Mouse (Mus musculus) testis, adult 2 months (tissue): ENCODE results near the gene Uqcc1.

ENCODE experiments used
- CTCF ChIP-seq: fragments of 200-500 bp; IDR thresholded peaks from 2 replicates; pipeline ENCODE4 v1.5.1; 2012; ENCODE audit warnings: low read depth, mild to moderate bottlenecking, inconsistent platforms, low read length, moderate library complexity; ENCODE audit not compliant: control insufficient read depth, insufficient read depth, insufficient replicate concordance
- POLR2A ChIP-seq: fragments of 200-500 bp; IDR thresholded peaks from 2 replicates; pipeline ENCODE4 v1.6.1; 2012; ENCODE audit warnings: low read depth, mild to moderate bottlenecking, inconsistent platforms, low read length, moderate library complexity; ENCODE audit not compliant: control insufficient read depth

GRCm38 (mm10) chr2:155961862-155962261 lies 31.8 kb upstream of the Uqcc1 start:
- no peak for TF ChIP-seq POLR2A
- no peak for TF ChIP-seq CTCF
